Mouse (Mus musculus): ENCODE results near the gene Xrcc1.
"Not testable (repeated sequence)": the region's sequence is repeated elsewhere in the genome, so short reads cannot be mapped to it uniquely, and the experiment has no call there.

The Xrcc1 gene

DNA sequence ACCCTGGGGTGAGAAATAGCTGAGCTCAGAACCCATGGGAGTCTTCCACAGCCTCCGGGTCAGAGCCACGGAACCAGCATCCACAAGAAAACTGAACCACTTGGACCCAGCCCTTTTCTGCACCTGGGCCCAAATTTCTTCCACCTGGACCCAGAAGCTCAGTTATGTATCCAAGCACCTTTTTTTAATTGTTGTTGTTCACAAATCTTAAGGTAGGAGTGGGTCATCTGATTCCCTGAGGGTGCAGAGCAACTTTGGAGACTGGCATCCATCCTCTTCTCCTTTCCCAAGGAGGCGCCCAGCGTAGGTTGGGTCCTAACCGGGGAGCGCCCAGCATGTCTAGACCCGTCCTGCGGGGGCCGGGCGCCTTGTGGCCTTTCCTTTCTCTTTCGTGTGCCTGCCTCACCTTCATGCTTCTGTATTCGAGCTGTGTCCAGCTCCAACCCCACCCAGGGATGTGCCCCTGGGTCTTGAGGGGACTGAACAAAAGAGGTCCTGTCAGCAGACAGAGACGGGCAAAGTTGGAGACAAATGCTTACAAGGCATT, at the start of gene Xrcc1, which contains the start of gene Pinlyp:
Gene Xrcc1 (plus strand): TSS at position 222 of the 547 bp plus-strand sequence.
Gene Pinlyp (minus strand): TSS at position 51 of the 547 bp plus-strand sequence.
- DNase-seq: no peak

DNA sequence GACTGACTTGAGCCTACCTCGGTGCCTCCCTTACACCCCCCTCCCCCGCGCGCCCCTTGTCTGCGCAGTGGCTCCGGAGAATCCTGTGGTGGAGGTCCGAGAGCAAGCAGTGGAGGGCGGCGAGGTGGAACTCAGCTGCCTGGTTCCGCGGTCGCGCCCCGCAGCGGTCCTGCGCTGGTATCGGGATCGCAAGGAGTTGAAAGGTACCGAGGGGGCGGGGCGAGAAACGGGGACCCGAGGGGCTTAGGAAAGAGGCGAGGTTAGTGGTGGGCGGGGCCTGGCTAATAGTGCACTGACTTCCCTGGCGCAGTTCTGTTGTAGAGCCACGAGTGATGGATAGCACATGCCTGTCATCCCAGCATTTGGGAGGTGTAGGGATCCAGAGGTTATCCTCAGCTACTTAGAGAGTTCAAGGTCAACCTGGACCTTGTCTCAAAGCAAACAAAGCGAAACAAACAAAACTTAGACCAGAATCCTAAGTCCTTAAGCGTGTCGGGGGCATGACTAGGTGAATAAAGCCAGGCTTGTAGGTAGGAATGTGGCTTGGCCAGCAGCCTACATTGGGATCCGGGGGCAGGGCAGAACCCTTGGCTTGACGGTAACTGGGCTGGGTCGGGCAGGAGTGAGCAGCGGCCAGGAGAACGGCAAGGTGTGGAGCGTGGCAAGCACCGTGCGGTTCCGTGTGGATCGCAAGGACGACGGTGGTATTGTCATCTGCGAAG, 46.1 kb upstream of the Xrcc1 start:
- DNase-seq: no peak

DNA sequence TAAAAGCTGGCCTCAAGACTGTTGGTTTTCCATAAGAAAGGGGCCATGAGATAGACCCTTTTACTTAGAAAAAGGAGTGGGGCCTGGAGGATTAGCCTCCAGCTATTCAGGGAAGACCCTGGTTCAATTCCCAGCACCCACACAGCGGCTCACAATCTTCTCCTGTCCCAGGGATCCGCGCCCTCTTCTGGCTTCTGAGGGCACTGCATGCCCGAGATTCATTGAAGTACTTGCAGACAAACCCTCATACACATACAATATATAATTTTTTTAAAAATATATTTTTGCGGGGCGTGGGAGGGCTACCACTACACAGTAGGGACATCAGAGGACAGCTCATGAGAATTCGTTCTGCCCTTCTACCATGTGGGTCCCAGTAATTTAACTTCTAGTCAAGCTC, 45.2 kb upstream of the Xrcc1 start:
- peak; percentile 60 for DNase-seq

DNA sequence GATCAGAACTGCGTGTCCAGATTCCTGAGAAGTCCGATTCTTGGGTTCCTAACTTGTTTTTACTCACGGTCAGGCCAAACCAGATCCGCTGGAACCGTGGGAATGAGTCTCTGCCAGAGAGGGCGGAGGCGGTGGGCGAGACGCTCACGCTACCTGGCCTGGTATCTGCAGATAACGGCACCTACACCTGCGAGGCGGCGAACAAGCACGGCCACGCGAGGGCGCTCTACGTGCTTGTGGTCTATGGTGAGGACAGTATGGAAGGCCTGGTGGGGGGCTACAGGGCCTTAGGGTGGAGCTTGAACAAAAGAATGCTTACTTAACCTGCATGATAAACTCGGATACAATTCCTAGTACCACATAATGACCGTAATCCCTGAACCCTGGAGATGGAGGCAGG, 44.6 kb upstream of the Xrcc1 start:
- peak; percentile 59 for DNase-seq

DNA sequence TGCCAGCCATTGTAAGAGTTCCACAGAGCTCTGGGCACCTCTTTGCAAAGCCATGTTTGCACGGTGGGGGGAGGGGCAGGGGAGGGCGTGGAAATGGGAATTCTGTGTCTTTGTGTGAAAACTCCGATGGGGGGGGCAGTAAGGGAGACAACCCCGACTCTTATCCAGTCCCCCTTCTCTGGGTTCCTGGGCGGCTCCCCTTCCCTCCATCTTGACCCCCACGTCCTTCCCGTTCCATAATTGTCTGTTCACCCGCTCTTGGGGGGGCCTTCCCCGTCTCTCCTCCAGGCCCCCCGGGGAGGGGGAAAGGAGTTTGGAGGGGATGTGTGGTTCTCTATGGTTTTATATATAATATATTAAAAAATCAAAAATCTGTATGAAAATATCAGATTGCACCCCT, 42.1 kb upstream of the Xrcc1 start:
- DNase-seq: no peak

DNA sequence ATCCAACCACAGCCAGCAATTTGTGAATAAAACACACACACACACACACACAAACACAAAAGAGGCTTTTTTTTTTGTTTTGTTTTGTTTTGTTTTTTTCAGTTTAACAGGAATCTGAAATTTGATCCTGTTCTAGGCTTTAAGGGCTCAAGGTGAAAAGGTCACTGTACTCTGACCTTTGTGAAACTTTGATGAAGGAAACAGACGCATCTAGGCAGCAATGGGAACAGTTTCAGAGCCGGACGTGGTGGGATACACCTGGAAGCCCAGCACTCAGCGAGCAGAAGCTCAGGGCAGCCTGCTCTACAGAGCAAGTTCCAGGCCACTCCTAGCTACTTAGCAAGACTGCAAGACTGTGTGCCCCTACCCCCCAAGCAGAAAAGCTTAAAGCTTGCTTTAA, 41.2 kb upstream of the Xrcc1 start:
- DNase-seq: no peak

DNA sequence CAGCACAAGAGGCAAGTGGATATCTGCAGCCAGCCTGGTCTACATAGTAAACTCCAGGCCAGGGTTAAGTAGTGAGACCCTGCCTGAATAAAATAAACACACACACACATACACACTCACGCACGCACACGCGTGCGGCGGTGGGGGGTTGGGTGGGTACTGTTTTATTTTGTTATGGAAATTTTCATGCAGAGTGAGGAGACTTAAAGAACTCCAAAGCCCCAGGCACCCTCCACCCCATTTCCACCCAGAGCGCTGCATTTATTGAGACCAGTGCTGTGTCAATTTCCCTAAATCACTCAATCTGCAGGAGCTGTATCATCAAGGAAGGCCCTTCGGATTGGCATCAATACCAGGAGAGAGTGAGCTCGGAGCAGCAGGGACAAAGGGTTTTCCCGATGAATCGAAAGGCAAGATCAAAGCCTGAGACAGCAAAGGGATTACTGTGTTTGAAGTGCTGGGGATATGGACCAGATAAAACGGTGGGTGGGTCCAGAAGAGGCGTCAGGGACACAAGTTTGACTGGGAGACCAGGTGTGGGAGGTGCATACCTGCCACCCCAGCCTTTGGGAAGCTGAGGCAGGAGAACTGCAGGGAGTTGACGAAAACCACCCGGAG, 40.5 kb upstream of the Xrcc1 start:
- no peak for DNase-seq

DNA sequence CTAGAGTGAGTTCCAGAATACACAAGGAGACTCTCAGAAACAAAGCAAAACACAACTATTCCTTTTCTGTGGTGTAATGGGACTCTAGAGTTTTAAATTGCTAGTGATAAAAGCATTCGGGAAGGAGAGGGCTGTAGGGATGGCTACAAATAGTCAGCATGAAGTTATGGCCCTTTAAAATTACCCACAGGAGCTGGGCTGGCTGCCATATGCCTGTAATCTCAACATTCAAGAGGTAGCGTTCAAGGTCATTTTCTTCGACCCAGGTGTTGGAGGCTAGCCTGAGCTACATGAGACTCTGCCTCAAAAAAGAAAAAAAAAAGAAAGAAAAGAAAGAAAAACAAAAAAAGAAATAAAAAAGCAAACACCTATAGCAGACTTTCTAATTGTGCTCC, 40.0 kb upstream of the Xrcc1 start:
- DNase-seq: peak; percentile 74

DNA sequence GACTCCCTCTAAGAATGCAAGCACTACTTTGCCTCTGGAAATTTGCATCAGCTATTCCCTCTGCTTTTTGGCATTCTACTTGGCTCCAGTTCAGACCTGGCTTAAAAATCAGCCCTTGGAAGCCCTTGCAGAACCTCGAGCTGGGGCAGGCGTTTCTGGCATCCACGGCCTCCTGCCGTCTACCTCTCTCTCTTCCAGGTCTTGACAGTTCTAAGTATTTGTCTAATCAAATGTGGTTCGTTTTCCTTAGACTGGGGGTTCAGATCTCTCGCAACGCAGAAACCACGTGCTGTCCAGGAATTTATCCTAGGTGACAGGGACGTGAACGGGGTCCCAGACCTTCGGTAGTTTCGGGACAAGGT, 39.6 kb upstream of the Xrcc1 start:
- no peak for DNase-seq

DNA sequence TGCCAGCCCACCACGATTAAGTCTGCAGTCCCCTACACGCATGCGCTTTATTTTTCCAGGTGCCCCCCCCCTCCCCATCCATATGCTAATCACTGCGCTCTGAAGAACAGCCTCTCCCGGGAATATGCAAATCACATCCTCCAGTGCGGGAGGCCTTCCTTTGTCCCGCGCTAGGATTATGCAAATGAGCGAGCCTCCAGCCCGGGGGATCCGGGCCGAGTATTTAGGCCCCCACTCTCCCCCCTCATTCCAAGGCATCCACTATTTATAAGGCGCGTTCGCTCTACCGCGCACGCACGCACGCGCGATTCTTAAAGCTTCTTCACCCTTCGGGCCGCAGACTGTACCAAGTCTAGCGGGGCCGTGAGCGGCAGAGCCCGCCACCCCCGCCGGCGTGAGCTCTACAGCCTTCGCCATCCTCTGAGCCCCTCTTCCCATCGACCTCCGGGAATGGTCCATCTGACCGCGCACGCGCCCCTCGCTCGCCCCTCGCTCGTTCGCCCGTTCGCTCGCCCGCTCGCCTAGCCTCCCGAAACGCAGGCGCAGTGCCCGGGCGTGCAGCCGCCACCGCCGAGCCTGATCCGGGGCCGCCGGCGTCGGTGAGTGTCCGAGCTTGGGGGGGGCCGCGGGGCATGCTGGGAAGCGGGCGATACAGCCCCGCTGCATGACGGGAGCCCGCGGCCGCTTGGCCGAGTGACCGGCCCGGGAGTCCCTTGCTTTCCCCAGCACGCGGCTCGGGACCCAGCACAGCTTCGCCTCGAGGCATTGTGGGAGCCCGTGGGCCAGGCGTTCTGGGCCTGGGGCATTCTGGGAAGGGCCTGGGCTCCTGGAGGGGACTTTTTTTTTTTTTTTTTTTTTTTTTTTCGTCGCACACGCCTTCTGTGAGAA, 39.0 kb upstream of the Xrcc1 start, which contains the start of gene Zfp428:
Gene Zfp428 (plus strand): TSS at position 169 of the 888 bp plus-strand sequence.
- DNase-seq: peak; percentile 89

DNA sequence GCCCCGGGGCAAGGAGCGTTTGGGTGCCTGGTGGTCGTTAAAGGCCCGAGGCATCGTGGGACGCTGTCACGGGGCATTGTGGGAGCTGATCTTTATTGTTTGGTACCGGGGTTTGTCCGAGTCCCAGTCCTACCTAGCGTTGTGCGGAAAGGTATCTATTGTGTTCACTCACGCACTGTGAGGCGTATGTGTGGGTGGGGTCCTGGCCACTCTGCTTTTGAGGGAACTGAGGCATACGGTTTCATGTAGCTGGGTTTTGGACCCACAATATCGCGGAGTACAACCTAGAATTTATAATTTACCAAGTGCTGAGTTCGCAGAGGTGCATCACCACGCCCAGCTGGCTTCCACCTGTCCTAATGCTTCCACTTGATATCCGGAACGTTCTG, 38.4 kb upstream of the Xrcc1 start:
- no peak for DNase-seq

DNA sequence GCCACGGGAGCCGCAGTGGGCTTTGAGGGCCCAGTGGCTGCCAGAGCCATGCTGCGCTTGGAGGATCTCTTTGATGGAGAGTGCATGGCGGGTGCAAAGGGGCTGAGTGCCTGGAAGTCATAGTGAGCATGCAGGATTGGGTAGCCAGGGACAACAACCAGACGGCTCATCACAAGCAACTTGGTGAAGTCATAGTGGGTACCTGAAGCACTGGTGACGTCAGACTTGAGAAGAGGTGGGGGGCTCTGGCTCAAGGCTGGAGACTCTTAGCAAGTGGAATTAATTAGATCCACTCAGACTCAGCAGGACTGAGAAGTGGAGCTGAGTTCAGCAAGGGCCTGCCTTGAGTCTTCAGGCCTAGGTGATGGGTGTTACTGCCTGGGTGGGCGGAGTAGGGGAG, 33.7 kb upstream of the Xrcc1 start, which contains the start of gene AC161166.1:
Gene AC161166.1 (minus strand): TSS at position 101 of the 400 bp plus-strand sequence.
- DNase-seq: no peak

DNA sequence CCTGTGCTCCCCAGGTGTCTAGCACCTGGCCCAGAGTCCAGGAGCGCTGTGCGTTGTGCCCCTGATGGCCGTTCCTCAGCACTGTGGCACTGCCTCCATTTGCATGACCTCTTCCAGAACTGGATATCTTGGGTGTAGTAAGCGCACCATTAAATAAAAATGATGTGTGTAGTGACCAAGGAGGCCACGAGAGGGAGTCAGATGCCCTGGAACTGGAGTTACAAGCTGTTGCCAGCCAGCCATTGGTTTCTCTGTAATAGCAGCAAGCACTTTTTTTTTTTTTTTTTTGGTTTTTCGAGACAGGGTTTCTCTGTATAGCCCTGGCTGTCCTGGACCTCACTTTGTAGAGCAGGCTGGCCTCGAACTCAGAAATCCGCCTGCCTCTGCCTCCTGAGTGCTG, 29.8 kb upstream of the Xrcc1 start:
- DNase-seq: not testable (repeated sequence)

DNA sequence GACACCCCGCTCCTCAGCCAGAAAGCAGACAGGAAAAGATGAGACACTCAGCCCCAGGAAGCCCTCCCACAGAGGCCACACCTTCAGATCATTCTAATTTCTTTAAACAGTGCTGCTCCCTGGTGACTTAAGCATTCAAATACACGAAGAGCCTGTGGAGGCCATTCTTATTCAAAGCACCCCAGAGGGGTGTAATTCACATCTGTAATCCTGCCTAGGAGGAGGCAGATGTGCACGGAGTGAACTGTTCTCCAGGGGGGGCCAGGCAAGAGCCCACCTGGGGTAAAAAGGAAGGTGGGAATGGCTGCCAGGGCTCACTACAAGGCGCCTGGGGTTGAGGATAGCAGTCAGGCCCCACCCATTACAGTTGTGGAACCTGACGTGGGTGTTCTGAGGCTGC, 29.0 kb upstream of the Xrcc1 start:
- DNase-seq: no peak

DNA sequence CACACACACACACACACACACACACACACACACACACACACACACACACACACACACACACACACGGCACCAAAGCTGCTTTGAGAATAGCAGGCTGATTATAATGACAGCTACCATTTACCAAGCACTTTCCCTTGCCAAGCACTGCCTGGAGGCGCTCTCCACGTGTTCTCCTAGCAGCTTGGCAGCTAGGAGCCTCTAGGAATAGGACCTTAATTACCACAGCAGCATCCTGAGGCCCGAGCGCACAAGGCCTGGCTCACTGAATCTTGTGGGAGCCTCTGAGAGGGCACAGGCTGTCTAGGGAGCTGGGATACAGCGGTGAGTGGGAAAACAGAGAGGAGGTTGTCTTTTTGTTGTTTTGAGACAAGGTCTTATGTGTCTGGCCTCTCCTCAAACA, 28.4 kb upstream of the Xrcc1 start:
- DNase-seq: no peak

DNA sequence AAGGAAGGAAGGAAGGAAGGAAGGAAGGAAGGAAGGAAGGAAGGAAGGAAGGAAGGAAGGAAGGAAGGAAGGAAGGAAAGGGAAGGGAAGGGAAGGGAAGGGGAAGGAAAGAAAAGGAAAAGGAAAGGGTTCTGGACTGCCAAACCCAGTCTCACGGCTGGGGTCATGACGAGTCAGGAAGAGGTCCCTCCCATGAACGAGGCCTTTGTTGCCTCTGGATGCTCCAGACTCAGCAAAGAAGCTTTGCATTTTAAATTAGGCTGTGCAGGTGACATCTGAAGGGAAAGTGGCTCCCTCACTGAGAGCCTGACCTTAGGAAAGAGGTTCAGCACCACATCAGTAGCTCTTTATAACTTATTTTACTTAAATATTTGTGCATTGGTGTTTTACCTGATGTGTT, 27.0 kb upstream of the Xrcc1 start:
- no peak for DNase-seq

DNA sequence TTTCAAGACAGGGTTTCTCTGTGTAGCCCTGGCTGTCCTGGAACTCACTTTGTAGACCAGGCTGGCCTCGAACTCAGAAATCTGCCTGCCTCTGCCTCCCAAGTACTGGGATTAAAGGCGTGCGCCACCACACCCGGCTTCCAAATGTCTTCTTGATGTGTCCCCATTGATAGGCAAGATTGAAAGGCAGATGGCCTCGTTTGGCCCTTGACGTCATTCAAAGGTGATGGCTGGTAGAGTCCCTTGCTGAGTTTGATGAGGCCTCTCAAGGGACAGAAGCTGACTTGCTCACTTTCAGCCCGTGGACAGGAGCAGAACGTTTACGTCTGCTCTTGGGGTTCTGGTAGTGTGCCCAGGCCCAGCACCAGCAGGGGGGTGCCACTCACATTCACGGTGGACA, 26.0 kb upstream of the Xrcc1 start:
- not testable (repeated sequence) for DNase-seq

DNA sequence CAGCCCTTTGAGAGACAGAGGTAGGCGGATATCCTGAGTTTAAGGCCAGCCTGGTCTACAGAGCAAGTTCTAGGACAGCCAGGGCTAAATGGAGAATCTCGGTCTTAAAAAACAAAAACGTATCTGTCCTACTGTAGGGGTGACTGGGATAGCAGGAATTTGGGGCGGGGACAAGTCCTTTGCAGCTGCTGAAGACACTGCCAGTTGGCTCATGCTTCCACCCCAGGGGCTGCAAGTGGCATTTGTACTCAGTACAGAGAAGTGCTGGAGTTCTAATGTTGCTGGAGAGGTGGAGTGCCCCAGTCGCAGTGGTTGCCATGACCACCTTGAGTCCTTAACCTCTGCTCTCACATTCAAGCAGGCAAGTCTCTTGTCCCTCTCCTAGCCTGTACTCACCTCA, 23.3 kb upstream of the Xrcc1 start:
- no peak for DNase-seq

DNA sequence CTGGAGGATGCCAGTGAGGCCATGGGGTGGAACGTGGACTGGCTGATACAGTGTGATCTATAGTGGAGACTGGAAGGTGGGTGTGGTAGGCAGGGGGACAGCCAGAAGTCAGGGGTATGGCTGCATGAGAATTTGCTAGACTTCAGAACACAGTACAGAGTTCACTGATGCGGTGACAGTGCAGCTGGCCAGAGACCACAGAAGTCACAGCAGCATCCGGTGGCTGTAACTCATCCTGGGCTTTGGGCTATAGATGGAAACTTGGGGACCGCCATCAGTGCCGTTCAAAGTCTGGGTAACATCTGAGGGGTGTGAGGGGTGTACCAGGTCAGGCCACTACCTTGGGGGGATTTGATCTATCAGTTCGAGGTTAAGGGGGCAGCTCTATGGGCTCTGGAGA, 22.4 kb upstream of the Xrcc1 start:
- no peak for DNase-seq

DNA sequence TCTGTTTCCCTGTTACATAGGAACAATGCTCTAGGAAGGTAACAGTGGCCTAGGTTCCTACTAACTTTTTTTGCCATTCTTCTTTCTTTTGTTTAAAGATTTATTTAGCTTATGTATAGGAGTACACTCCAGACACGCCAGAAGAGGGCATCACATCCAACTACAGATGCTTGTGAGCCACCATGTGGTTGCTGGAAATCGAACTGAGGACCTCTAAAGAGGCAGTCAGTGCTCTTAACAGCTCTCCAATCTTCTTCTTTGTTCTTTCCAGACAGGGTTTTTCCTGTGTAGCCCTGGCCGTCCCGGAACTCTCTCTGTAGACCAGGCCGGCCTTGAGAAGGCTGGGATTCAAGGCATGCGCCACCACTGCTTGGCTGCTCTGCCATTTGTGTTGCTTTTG, 21.1 kb upstream of the Xrcc1 start:
- DNase-seq: no peak

DNA sequence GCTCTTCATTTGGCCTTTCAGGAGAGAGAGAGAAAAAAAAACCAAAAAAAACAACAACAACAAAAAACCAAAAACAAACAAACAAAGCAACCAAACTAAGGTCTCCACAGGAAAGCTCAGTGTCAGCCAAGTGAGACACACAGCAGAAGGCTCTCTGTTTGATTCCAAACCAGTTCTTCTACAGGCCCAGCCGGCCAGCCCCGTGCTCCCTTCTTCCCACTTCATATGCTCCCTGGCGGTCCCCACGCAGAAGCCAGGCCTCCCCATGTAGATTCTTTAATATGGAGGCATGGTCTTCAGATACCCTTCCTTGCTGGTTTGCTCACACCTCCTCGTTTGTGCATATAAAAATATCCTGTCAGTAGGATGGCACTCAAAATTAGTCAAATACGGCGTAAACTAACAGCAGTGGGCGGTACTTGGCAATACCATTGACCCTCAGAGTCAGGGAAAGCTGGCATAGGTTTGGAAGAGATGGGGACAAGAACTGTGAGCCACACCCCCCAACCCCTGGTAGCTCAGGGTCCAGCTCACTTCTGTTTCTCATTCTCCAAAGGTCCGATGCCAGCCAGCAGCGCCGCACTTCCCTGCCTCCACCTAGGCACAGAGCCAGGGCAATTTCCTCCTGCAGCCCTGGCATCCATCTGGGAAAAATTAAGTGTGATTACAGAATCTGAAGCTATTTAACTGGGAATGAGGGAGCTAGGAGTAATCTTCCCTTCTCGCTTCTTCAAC, 20.2 kb upstream of the Xrcc1 start:
- peak; percentile 85 for DNase-seq

DNA sequence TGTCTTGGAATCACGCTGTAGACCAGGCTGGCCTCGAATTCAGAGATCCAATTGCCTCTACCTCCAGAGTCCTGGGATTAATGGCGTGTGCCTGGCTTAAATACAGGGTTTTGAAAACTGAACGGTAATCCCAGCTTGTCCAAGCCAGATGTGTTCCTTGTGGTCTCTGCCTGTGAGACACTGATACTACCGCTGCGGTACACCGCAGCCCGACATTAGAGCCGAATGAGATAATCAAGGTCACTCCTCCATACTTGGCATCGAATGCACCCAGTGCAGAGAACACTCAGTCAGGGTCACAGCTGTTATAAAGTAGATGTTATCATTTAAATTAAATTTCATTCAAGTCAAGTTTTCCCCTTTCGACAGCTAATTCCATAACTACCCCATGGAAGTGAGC, 17.2 kb upstream of the Xrcc1 start:
- no peak for DNase-seq

DNA sequence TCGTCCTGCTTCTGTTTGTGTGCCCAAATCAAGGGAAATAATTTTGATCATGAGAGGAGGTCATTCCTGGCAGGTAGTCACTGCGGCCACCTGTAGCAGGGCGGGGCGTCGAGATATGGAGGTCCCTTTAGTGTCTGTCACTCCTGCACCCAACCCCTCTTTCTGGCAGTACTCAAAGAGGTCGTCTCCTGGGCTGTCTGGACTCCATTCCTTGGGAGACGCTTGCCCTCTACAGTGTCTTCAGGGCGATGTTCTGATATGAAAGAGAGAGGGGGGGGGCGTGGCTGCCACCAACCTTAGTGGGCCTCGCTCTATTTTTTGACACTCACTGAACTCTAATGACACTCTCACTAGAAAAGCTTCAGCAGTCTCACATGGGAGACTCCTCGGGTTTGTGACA, 16.5 kb upstream of the Xrcc1 start:
- DNase-seq: peak; percentile 75

Data from cerebellum, adult 9-10 months (tissue).